Mouse (Mus musculus): ENCODE data around the gene Col6a6.

GRCm38 (mm10) chr9:105780696-105781095 lies 47.3 kb downstream of the Col6a6 start:
- no peak for TF ChIP-seq CTCF (conservative IDR thresholded peaks at IDR 0.05; ENCODE audit: insufficient read depth, insufficient read length, low read depth, low read length)
- no peak for TF ChIP-seq POLR2A (IDR thresholded peaks at IDR 0.05; ENCODE audit: low read depth, low read length)
